Mouse (Mus musculus) monocyte, adult 59 days (primary cell): ENCODE results near the gene Olfr1094. TPM values are rescaled to one million over a fixed set of nuclear protein-coding genes. Genes with fewer than 3 reads are reported as not detected.

Source experiments
- total RNA-seq, 2 experiments: library from RNA; stranded (reverse); gene quantifications; one replicate each; pipeline ENCODE4 v1.2.4; 2023

The Olfr1094 gene
- not detected for total RNA-seq

GRCm38 (mm10) chr2:86824363-86824762 is at the start of gene Olfr1094:
Gene Olfr1094 (plus strand): TSS chr2:86824663.

GRCm38 (mm10) chr2:86782179-86782578 is 42.3 kb upstream of the Olfr1094 start, which contains the start of gene Olfr1093:
Gene Olfr1093 (plus strand): TSS chr2:86782479.

GRCm38 (mm10) chr2:86809918-86810317 is 14.5 kb upstream of the Olfr1094 start, which contains the start of gene Olfr141:
Gene Olfr141 (minus strand): TSS chr2:86810018.

GRCm38 (mm10) chr2:86851596-86851995 is 27.1 kb downstream of the Olfr1094 start, which contains the start of gene Olfr1095:
Gene Olfr1095 (minus strand): TSS chr2:86851696.

GRCm38 (mm10) chr2:86874702-86875101 is 50.2 kb downstream of the Olfr1094 start, which contains the start of gene Gm13723:
Gene Gm13723 (minus strand): TSS chr2:86874802.

Other genes starting within 250 kb of the Olfr1094 start
- gene Olfr1082, start 225.7 kb upstream of the Olfr1094 start, total RNA-seq: not detected
- not detected for gene Olfr1084, start 184.9 kb upstream of the Olfr1094 start, total RNA-seq
- not detected for gene Olfr1085, start 162.6 kb upstream of the Olfr1094 start, total RNA-seq
- gene Olfr1086, start 144.6 kb upstream of the Olfr1094 start, total RNA-seq: not detected
- gene Olfr1087, start 126.3 kb upstream of the Olfr1094 start, total RNA-seq: not detected
- gene Olfr1089, start 91.0 kb upstream of the Olfr1094 start, total RNA-seq: not detected
- not detected for gene Olfr1090, start 65.7 kb upstream of the Olfr1094 start, total RNA-seq
- gene Olfr1093, start 42.2 kb upstream of the Olfr1094 start, total RNA-seq: not detected
- not detected for gene Olfr141, start 14.6 kb upstream of the Olfr1094 start, total RNA-seq
- not detected for gene Olfr1095, start 27.0 kb downstream of the Olfr1094 start, total RNA-seq
- gene Gm13723, start 50.1 kb downstream of the Olfr1094 start, total RNA-seq: not detected
- not detected for gene Olfr1097, start 67.6 kb downstream of the Olfr1094 start, total RNA-seq
- gene Olfr1098, start 99.9 kb downstream of the Olfr1094 start, total RNA-seq: not detected
- gene Olfr1099, start 136.0 kb downstream of the Olfr1094 start, total RNA-seq: not detected
- gene Olfr1100, start 155.3 kb downstream of the Olfr1094 start, total RNA-seq: not detected
- gene Olfr1101, start 166.6 kb downstream of the Olfr1094 start, total RNA-seq: not detected
- gene Olfr1102, start 173.7 kb downstream of the Olfr1094 start, total RNA-seq: not detected
- not detected for gene Olfr1104, start 202.4 kb downstream of the Olfr1094 start, total RNA-seq
- gene Olfr1105, start 211.9 kb downstream of the Olfr1094 start, total RNA-seq: not detected
- gene Olfr1106, start 227.6 kb downstream of the Olfr1094 start, total RNA-seq: not detected